Mouse (Mus musculus) heart, postnatal 0 days (tissue): ENCODE measurements around the gene Dhx32. TPM values are rescaled to one million over a fixed set of nuclear protein-coding genes. Genes with fewer than 3 reads are reported as not detected.

Experiments used
- ATAC-seq: fragments of 200-750 bp; cut with Nextera tagmentation; 2 replicates; pipeline ENCODE4 v1.8.0; 2017; ENCODE audit warnings: low read depth, moderate number of reproducible peaks, moderate library complexity; ENCODE audit not compliant: insufficient read depth
- DNase-seq: peaks from one replicate; pipeline ENCODE4 v3.0.0-alpha.2; 2016; ENCODE audit warnings: low spot score
- H3K27ac ChIP-seq: fragments of 300-500 bp; sonication (generic); 2 replicates; pipeline ENCODE4 v1.5.1; 2014; ENCODE audit warnings: low read depth, mild to moderate bottlenecking
- H3K27me3 ChIP-seq: fragments of 300-500 bp; sonication (generic); 2 replicates; pipeline ENCODE4 v1.6.1; 2014; ENCODE audit warnings: low read length, mixed read lengths; ENCODE audit not compliant: control insufficient read depth, insufficient read depth
- H3K36me3 ChIP-seq: fragments of 300-500 bp; sonication (generic); replicated peaks from 2 replicates; pipeline ENCODE4 v1.6.1; 2014; ENCODE audit warnings: low read length, mixed read lengths; ENCODE audit not compliant: control insufficient read depth, insufficient read depth
- H3K4me1 ChIP-seq: fragments of 300-500 bp; sonication (generic); 2 replicates; pipeline ENCODE4 v1.6.1; 2014; ENCODE audit warnings: antibody characterized with exemption; ENCODE audit not compliant: control insufficient read depth, insufficient read depth
- H3K4me2 ChIP-seq: fragments of 300-500 bp; sonication (generic); 2 replicates; pipeline ENCODE4 v1.6.1; 2014; ENCODE audit warnings: low read depth, mild to moderate bottlenecking, low read length, moderate library complexity
- H3K4me3 ChIP-seq: fragments of 300-500 bp; sonication (generic); 2 replicates; pipeline ENCODE4 v1.5.1; 2014; ENCODE audit warnings: low read depth, low read length
- H3K9ac ChIP-seq: fragments of 300-500 bp; sonication (generic); replicated peaks from 2 replicates; pipeline ENCODE4 v1.6.1; 2014; ENCODE audit warnings: low read depth, low read length, mixed read lengths
- H3K9me3 ChIP-seq: fragments of 300-500 bp; sonication (generic); replicated peaks from 2 replicates; pipeline ENCODE4 v1.6.1; 2016; ENCODE audit warnings: low read length; ENCODE audit not compliant: control insufficient read depth
- CTCF ChIP-seq: IDR thresholded peaks from 2 replicates; pipeline ENCODE4 v1.5.1; 2016; ENCODE audit warnings: antibody characterized with exemption, control low read depth, low read depth
- EP300 ChIP-seq: IDR thresholded peaks from 2 replicates; pipeline ENCODE4 v1.6.1; 2016; ENCODE audit warnings: antibody characterized with exemption, low read depth
- WGBS: fragments of 180-500 bp; shearing (Covaris S2); extraction: QIAGEN DNeasy Blood & Tissue Kit; methylation state at CpG from one replicate; pipeline ENCODE4 v1.1.7; 2014; 5-methylcytosine and 5-hydroxymethylcytosine counted together
- polyA plus RNA-seq: library from polyadenylated mRNA; unstranded; fragments of >200 nt; fragmentation: Nextera tagmentation; extraction: Ambion mirVana; gene quantifications from 2 replicates; pipeline ENCODE4 v1.2.1, GENCODE M21; 2015
- total RNA-seq: library from RNA; depleted of rRNA; stranded (reverse); fragments of >200 nt; gene quantifications from 2 replicates; pipeline ENCODE4 v1.2.3, GENCODE M21; 2014; ENCODE audit warnings: low replicate concordance

Dhx32 gene
- total and polyA plus RNA-seq, 2 experiments from 2014 or later, result 37.1 to 64.3 TPM

DNA sequence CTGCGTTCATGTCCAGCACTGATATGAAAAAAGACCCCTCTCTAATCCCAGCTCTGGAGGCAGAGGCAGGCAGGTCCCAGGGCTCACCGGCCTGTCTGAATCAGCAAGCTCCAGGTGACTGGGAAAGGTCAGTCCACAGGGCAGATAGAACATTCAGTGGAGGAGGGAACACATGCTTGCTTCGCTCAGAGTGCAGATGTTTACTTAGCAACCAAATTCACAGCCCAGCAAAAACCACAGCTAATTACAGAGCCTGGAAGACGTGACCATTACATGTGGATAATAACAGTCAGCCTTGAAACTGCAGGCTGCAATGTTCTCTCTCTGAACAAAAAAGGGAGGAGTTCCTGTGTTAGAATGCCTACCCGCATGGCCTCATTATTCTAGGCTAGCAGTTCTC, 31.9 kb downstream of the Dhx32 start:
- no peaks in the 10 kb centered on the region for H3K27me3 ChIP-seq
- no peaks in the 10 kb centered on the region for H3K9me3 ChIP-seq
- H3K4me3 ChIP-seq, result no peak overlapping the region
- DNase-seq, result peak; percentile 69
- 0 out of 2 replicates have a peak, but pooled peaks cover 4% of the 10 kb centered on the region for H3K36me3 ChIP-seq
- WGBS, result 33% methylated on average over 5 of the region's 5 CpGs
- H3K4me1 ChIP-seq, result peaks cover 32% of the 10 kb centered on the region
- H3K4me2 ChIP-seq, result no peak overlapping the region
- peak; percentile 56 for ATAC-seq
- H3K9ac ChIP-seq, result no peak overlapping the region
- peak overlapping the region; percentile 76 for H3K27ac ChIP-seq
- TF ChIP-seq EP300 (no peak), CTCF (no peak)

DNA sequence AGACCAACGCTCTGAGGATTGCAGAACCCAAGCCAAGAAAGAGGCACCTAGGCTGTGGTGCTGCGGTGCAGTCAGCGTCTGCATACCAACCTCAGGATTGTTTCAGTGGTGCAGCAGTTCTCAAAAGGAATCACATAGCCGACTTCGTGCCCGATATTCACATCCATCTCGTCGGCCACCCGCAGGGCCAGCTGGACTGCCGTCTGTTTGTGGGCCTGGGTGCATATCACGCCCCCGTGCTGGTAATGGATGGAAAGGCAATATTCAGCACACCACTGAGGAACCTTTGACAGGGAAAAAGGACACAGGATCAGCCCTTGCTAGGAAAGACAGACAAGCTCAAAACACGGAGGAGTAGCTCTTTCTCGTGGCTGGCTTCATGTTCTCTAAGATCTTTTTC, 33.8 kb downstream of the Dhx32 start:
- Histone ChIP-seq H3K27me3 (no peaks in the 10 kb centered on the region), H3K27ac (peak overlapping the region; percentile 80), H3K4me2 (peak overlapping the region; percentile 31), H3K9ac (no peak overlapping the region), H3K4me3 (no peak overlapping the region), H3K36me3 (no peaks in the 10 kb centered on the region), H3K4me1 (peaks cover 49% of the 10 kb centered on the region), H3K9me3 (no peaks in the 10 kb centered on the region)
- no peak for TF ChIP-seq CTCF
- no peak for TF ChIP-seq EP300
- DNase-seq (no peak), ATAC-seq (no peak)
- 48% methylated on average over 14 of the region's 14 CpGs for WGBS

DNA sequence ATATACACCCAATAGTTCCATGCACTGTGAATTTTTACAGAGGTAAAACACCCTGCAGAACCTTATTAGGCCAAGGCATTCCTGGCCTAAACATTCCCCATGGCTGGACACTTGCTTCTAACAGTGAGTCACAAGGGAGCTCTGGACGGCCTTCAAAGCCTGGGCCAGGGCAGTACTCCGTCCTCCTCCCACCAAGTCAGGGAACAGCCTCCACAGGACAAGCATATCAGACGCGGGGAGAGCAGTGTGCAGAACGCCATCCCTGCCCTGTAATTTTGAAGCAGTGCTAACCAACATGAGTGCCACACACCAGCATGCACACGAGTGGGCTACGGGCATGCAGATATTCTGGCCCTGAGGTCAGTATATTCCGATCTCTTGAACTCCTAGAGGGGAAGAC, 35.2 kb downstream of the Dhx32 start:
- Histone ChIP-seq H3K9ac (0 out of 2 replicates have a peak overlapping the region, but pooled peaks have one; percentile 11), H3K4me1 (peaks cover 60% of the 10 kb centered on the region)
- WGBS, result 37% methylated on average over 8 of the region's 8 CpGs

DNA sequence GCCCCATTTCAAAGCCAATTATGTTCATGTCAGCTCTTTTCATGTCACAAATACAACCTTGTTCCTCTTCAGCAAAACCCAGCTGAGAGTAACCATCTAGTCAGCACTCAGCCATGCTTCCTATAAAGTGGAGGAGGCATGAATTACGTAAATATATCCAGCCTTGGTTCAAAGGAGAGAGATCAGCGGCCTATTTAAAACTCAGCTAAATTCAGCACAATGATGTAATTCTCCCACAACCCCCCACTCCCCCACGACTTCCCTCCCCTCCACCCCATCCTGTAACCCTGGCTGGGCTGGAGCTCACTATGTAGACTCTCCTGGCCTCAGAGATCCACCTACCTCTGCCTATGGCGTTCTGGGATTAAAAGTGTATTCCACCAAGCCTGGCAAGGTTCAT, 37.8 kb downstream of the Dhx32 start:
- Histone ChIP-seq H3K9me3 (no peaks in the 10 kb centered on the region), H3K36me3 (peaks cover 26% of the 10 kb centered on the region), H3K27ac (peak overlapping the region; percentile 91), H3K4me3 (no peak overlapping the region), H3K27me3 (no peaks in the 10 kb centered on the region), H3K4me2 (0 out of 2 replicates have a peak overlapping the region, but pooled peaks have one; percentile 15), H3K9ac (no peak overlapping the region), H3K4me1 (peaks cover 57% of the 10 kb centered on the region)
- peak; percentile 88 for ATAC-seq
- WGBS, result 5% methylated on average over 4 of the region's 4 CpGs
- DNase-seq, result peak; percentile 95
- TF ChIP-seq EP300 (no peak), CTCF (no peak)

More for the DNA sequence above, 35.2 kb downstream of the Dhx32 start:
- H3K27ac ChIP-seq, result peak overlapping the region; percentile 80
- H3K4me2 ChIP-seq, result no peak overlapping the region
- H3K4me3 ChIP-seq, result no peak overlapping the region
- no peaks in the 10 kb centered on the region for H3K27me3 ChIP-seq
- TF ChIP-seq CTCF, result no peak
- TF ChIP-seq EP300, result no peak
- H3K9me3 ChIP-seq, result no peaks in the 10 kb centered on the region
- DNase-seq, result peak; percentile 38
- peaks cover 3% of the 10 kb centered on the region for H3K36me3 ChIP-seq
- ATAC-seq, result peak; percentile 55

DNA sequence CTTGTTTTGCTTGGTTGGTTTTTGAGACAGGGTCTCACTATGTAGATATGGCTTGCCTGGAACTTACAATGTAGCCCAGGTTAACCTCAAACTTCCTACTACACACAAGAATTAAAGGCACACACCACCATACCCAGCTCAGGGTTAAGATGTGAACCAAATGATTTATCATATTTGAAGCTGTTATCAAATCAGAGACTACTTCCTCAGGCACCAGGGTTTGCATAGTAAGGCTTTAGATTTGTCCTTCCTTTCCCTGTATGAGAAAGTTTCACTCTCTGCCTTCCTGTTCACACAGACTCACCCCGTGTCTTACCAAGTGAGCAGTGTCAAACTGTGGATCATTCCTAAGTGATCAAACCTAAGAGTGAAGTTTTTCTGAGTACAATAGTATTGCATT, 38.3 kb downstream of the Dhx32 start:
- ATAC-seq, result no peak
- Histone ChIP-seq H3K4me1 (peaks cover 55% of the 10 kb centered on the region), H3K27me3 (no peaks in the 10 kb centered on the region), H3K4me2 (0 out of 2 replicates have a peak overlapping the region, but pooled peaks have one; percentile 15), H3K9ac (no peak overlapping the region), H3K4me3 (no peak overlapping the region), H3K36me3 (peaks cover 26% of the 10 kb centered on the region), H3K9me3 (no peaks in the 10 kb centered on the region), H3K27ac (peak overlapping the region; percentile 91)
- peak; percentile 27 for DNase-seq
- TF ChIP-seq EP300, result no peak
- no peak for TF ChIP-seq CTCF
- WGBS, result 23% methylated on average over 1 of the region's 1 CpGs

DNA sequence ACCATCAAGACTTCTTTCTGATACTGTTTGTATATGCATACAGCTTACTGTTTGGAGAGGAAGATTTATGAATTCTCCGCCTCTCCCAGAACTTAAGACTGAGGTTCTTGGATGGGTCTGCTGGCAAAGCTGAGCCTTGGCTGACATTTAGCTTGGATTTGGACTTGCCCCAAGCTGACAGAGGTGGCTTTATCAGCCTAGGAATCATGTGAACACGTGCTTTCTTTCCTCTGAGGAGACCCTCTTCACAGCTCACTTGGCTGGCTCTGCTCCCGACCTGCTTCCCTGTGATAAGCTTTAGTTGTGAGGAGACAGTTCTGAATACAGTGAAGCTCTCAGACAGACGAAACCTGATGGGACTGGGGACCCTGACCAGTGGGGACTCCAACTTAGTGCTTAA, 38.9 kb downstream of the Dhx32 start:
- peak overlapping the region; percentile 91 for H3K27ac ChIP-seq
- no peak overlapping the region for H3K4me2 ChIP-seq
- WGBS, result 35% methylated on average over 4 of the region's 4 CpGs
- H3K27me3 ChIP-seq, result no peaks in the 10 kb centered on the region
- peaks cover 49% of the 10 kb centered on the region for H3K4me1 ChIP-seq
- H3K36me3 ChIP-seq, result peaks cover 26% of the 10 kb centered on the region
- H3K9ac ChIP-seq, result no peak overlapping the region
- no peak for DNase-seq
- ATAC-seq, result no peak
- no peak overlapping the region for H3K4me3 ChIP-seq
- no peaks in the 10 kb centered on the region for H3K9me3 ChIP-seq
- TF ChIP-seq EP300 (no peak), CTCF (no peak)
